Mouse (Mus musculus) forebrain, embryonic 14.5 days (tissue): ENCODE measurements around the gene Gm47995. TPM values are rescaled to one million over a fixed set of nuclear protein-coding genes. Genes with fewer than 3 reads are reported as not detected.

Source experiments
- ATAC-seq: fragments of 200-750 bp; cut with Nextera tagmentation; 2 replicates; pipeline ENCODE4 v1.8.0; 2017; ENCODE audit warnings: mild to moderate bottlenecking, moderate library complexity
- DNase-seq: peaks from one replicate; pipeline ENCODE4 v3.0.0-alpha.2; 2015; ENCODE audit warnings: low spot score
- H3K27ac ChIP-seq: fragments of 300-500 bp; sonication (generic); 2 replicates; pipeline ENCODE4 v1.5.1; 2014; ENCODE audit warnings: low read depth, mild to moderate bottlenecking, control low read depth, low read length, moderate library complexity
- H3K27me3 ChIP-seq: fragments of 300-500 bp; sonication (generic); replicated peaks from 2 replicates; pipeline ENCODE4 v1.6.1; 2014; ENCODE audit warnings: low read length, control low read depth, mixed read lengths; ENCODE audit not compliant: control insufficient read depth, insufficient read depth
- H3K36me3 ChIP-seq: fragments of 300-500 bp; sonication (generic); 2 replicates; pipeline ENCODE4 v1.6.1; 2014; ENCODE audit warnings: low read length, control low read depth; ENCODE audit not compliant: control insufficient read depth, insufficient read depth
- H3K4me1 ChIP-seq: fragments of 300-500 bp; sonication (generic); 2 replicates; pipeline ENCODE4 v1.6.1; 2014; ENCODE audit warnings: antibody characterized with exemption, low read length, control low read depth; ENCODE audit not compliant: control insufficient read depth, insufficient read depth
- H3K4me2 ChIP-seq: fragments of 300-500 bp; sonication (generic); 2 replicates; pipeline ENCODE4 v1.6.1; 2014; ENCODE audit warnings: mild to moderate bottlenecking, control low read depth, low read length
- H3K4me3 ChIP-seq: fragments of 300-500 bp; sonication (generic); 2 replicates; pipeline ENCODE4 v1.5.1; 2014; ENCODE audit warnings: low read depth, low read length, control low read depth
- H3K9ac ChIP-seq: fragments of 300-500 bp; sonication (generic); 2 replicates; pipeline ENCODE4 v1.6.1; 2014; ENCODE audit warnings: mild to moderate bottlenecking, low read length, control low read depth, moderate library complexity
- H3K9me3 ChIP-seq: fragments of 300-500 bp; sonication (generic); replicated peaks from 2 replicates; pipeline ENCODE4 v1.6.1; 2016; ENCODE audit warnings: low read length, control low read depth, mixed read lengths; ENCODE audit not compliant: control insufficient read depth
- WGBS: fragments of 180-500 bp; shearing (Covaris S2); extraction: QIAGEN DNeasy Blood & Tissue Kit; methylation state at CpG from one replicate; pipeline ENCODE4 v1.1.7; 2014; 5-methylcytosine and 5-hydroxymethylcytosine counted together
- polyA plus RNA-seq: library from polyadenylated mRNA; unstranded; fragments of >200 nt; fragmentation: Nextera tagmentation; extraction: Ambion mirVana; gene quantifications from 2 replicates; pipeline ENCODE4 v1.2.1, GENCODE M21; 2014

Gm47995 gene
- polyA plus RNA-seq, 1 experiment from 2014 or later: not detected

DNA sequence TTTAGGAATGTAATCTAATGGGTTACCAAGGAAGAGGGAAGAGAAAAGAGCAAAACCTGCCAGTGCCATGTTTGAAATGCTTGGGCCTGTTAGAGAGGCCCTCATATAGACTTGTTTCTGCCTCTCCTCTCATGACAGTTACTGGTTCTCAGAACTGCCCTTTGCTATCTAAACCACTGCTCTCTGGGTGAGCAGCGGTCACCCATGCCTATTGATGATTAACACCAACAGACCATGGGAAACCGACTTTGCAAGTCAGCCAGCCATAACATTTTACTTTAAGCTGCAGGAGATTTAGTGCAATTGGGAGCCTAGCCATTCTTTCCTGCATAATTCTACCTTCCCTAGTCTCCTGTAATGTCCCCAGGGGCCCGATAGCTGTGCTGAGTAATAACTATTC lies 18.2 kb downstream of the Gm47995 start:
- no peak for ATAC-seq
- DNase-seq: no peak
- H3K36me3 ChIP-seq: no peaks in the 10 kb centered on the region
- H3K4me2 ChIP-seq: no peak overlapping the region
- H3K9ac ChIP-seq: no peak overlapping the region
- no peaks in the 10 kb centered on the region for H3K9me3 ChIP-seq
- H3K4me1 ChIP-seq: no peaks in the 10 kb centered on the region
- H3K27ac ChIP-seq: no peak overlapping the region
- WGBS: 71% methylated on average over 3 of the region's 3 CpGs
- H3K27me3 ChIP-seq: no peaks in the 10 kb centered on the region
- H3K4me3 ChIP-seq: no peak overlapping the region

DNA sequence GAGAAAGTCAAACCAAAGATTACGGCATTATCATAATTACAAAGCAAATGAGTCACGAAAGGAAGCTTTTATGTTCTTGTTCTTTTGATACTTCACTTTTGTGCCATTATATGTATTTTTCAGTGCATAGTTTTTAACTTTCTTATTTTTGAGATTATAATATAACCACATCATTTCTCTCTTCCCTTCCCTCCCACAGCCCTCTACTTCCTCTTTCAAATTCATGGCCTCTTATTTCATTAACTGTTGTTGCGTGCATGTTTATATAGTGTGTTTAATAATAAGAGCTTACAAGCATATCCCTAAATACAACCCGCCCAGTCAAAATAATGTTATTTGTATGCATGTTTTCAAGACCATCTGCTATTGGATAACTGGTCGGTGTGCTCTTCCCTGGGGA lies 20.8 kb downstream of the Gm47995 start:
- DNase-seq (no peak), ATAC-seq (no peak)
- no peaks in the 10 kb centered on the region for H3K27me3 ChIP-seq
- no peak overlapping the region for H3K4me2 ChIP-seq
- no peaks in the 10 kb centered on the region for H3K9me3 ChIP-seq
- no peaks in the 10 kb centered on the region for H3K4me1 ChIP-seq
- H3K4me3 ChIP-seq: no peak overlapping the region
- no peak overlapping the region for H3K27ac ChIP-seq
- H3K36me3 ChIP-seq: no peaks in the 10 kb centered on the region
- no peak overlapping the region for H3K9ac ChIP-seq
- 91% methylated on average over 5 of the region's 5 CpGs for WGBS

- no peak overlapping the region for H3K27ac ChIP-seq
- no peaks in the 10 kb centered on the region for H3K27me3 ChIP-seq
- no peaks in the 10 kb centered on the region for H3K36me3 ChIP-seq
- WGBS: 74% methylated on average over 7 of the region's 7 CpGs
- H3K4me2 ChIP-seq: no peak overlapping the region
- ATAC-seq (no peak), DNase-seq (no peak)
- no peaks in the 10 kb centered on the region for H3K9me3 ChIP-seq
- H3K9ac ChIP-seq: no peak overlapping the region
- no peak overlapping the region for H3K4me3 ChIP-seq
- no peaks in the 10 kb centered on the region for H3K4me1 ChIP-seq
Observed at GRCm38 (mm10) chr1:151220098-151220497, 21.9 kb downstream of the Gm47995 start.

DNA sequence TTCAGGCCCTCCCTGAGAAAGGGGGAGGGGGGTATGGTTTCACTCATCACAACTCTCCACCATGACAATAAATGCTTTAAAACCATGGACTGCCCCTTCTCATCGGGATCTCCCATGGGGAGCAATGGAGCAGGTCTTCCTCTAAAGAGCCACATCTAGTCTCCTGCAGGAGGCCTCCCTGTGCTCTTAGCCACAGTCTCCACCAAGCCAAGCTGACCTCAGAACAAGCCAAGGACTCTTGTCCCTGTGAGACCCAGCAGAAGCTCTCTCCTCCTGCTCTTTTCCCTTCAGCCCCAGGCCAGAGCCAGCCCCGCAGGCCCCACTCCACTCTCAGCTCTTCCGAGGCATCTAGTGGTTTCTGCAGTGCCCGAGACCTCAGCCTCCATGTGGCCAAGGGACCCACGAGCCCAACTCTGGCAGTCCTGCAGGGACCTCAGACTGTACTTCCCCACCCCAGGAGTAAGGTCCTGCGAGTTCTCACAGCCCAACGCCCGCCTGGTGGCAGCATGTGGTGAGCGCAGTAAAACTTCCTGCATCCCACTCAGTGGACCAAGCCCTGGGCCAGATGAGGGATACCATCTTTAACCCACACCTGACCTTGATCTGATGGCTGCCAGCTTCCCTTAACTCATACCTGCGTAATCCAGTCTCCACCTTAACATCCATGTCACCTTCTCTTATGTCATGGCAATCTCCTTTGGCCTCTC lies 24.5 kb downstream of the Gm47995 start:
- H3K27me3 ChIP-seq: no peaks in the 10 kb centered on the region
- WGBS: 87% methylated on average over 10 of the region's 10 CpGs
- H3K4me1 ChIP-seq: no peaks in the 10 kb centered on the region
- no peak for DNase-seq
- no peak for ATAC-seq
- no peaks in the 10 kb centered on the region for H3K36me3 ChIP-seq
- no peak overlapping the region for H3K4me3 ChIP-seq
- H3K9ac ChIP-seq: no peak overlapping the region
- H3K9me3 ChIP-seq: no peaks in the 10 kb centered on the region
- H3K27ac ChIP-seq: no peak overlapping the region
- H3K4me2 ChIP-seq: no peak overlapping the region

DNA sequence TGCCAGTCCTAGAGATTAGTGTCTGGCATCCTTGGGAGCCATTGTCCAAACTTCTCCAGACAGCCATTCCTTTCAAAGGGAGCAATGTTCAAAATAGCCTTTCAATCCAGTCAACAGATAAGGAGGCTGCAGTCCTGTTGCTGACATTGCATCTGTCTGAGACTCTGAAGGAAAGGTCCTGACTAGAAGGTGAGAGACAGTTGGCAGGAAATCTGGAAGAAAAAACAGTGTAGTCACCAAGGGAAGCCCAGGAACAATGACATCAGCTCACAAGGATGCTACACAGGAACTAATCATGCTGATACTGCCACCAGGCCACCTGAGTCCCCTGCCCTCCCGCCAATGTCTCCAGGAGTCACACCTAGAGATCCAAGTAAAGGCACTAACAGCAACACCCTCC lies 25.1 kb downstream of the Gm47995 start:
- Histone ChIP-seq H3K36me3 (no peaks in the 10 kb centered on the region), H3K9me3 (no peaks in the 10 kb centered on the region), H3K27me3 (no peaks in the 10 kb centered on the region), H3K4me1 (no peaks in the 10 kb centered on the region), H3K9ac (no peak overlapping the region), H3K27ac (no peak overlapping the region), H3K4me3 (no peak overlapping the region), H3K4me2 (no peak overlapping the region)
- WGBS: 93% methylated on average over 1 of the region's 1 CpGs
- DNase-seq: no peak
- no peak for ATAC-seq

DNA sequence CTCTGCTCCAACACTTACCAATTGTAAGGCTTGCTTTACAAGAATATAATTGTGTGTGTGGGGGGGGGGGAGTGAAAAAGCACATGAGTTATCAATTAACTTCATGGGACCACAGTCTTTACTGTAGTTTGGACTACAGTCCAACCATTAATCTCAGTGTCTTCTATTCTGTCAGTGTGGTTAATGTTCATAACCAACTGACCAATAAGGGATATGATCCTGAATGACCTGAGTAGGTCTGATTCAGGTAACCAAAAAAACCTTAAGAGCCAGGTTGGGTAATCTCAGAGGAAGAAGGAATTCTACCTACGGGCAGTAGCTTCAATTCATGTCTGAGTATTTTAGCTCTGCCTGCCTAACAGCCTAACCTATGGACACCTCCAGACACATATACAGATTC lies 26.3 kb downstream of the Gm47995 start:
- H3K36me3 ChIP-seq: no peaks in the 10 kb centered on the region
- no peak overlapping the region for H3K4me3 ChIP-seq
- WGBS: 96% methylated on average over 1 of the region's 1 CpGs
- no peaks in the 10 kb centered on the region for H3K9me3 ChIP-seq
- no peaks in the 10 kb centered on the region for H3K27me3 ChIP-seq
- DNase-seq (no peak), ATAC-seq (no peak)
- H3K9ac ChIP-seq: no peak overlapping the region
- H3K27ac ChIP-seq: no peak overlapping the region
- no peaks in the 10 kb centered on the region for H3K4me1 ChIP-seq
- H3K4me2 ChIP-seq: no peak overlapping the region

DNA sequence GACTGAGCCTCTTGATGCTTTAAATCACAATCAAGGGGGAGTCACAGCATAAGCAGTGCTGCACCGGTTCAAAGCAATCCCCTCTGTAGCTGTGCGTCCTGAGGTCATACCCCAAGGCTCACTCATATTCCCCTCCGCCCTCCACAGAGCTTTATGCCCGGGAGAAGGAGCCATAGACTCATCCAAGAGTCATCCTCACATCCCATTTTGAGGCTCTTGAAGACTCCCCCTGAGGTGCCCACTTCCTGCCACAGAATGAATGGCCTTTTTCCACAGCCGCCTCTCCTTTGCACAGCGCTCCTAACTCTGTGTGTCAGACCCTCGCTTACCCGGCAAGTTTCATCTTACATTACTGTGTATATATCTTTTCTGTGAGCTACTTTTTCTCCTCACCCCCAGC lies 29.3 kb downstream of the Gm47995 start:
- WGBS: 82% methylated on average over 8 of the region's 8 CpGs
- H3K36me3 ChIP-seq: no peaks in the 10 kb centered on the region
- no peaks in the 10 kb centered on the region for H3K27me3 ChIP-seq
- no peak overlapping the region for H3K4me2 ChIP-seq
- DNase-seq (no peak), ATAC-seq (no peak)
- H3K27ac ChIP-seq: no peak overlapping the region
- H3K4me3 ChIP-seq: no peak overlapping the region
- no peak overlapping the region for H3K9ac ChIP-seq
- H3K4me1 ChIP-seq: no peaks in the 10 kb centered on the region
- H3K9me3 ChIP-seq: no peaks in the 10 kb centered on the region

GRCm38 (mm10) chr1:151228320-151228989 lies 30.2 kb downstream of the Gm47995 start:
- Histone ChIP-seq H3K27me3 (no peaks in the 10 kb centered on the region), H3K4me3 (no peak overlapping the region), H3K4me2 (no peak overlapping the region), H3K9me3 (no peaks in the 10 kb centered on the region), H3K4me1 (no peaks in the 10 kb centered on the region), H3K27ac (no peak overlapping the region), H3K36me3 (no peaks in the 10 kb centered on the region), H3K9ac (no peak overlapping the region)
- DNase-seq: no peak
- WGBS: 70% methylated on average over 1 of the region's 1 CpGs
- no peak for ATAC-seq

DNA sequence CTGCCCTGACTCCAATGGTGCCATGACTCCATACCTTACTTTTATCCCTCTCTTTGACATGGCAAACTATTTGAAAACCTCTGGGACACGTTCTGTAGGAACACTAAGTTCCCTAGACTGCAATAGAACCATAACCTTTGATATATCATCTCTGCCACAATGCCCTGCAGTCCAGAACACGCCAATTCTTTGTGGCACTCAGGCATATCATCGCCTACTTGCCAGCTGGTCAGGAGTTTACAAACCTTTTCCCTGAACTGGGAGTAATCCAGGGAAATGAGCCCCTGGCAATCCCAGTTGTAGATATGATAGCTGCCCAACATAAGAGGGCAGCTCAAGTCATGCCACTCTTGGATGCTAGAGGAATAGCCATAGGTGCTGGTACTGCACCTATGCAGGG lies 34.1 kb downstream of the Gm47995 start:
- 82% methylated on average over 3 of the region's 3 CpGs for WGBS
- H3K4me1 ChIP-seq: no peaks in the 10 kb centered on the region
- ATAC-seq (no peak), DNase-seq (no peak)
- H3K36me3 ChIP-seq: no peaks in the 10 kb centered on the region
- no peak overlapping the region for H3K27ac ChIP-seq
- H3K4me2 ChIP-seq: no peak overlapping the region
- no peaks in the 10 kb centered on the region for H3K9me3 ChIP-seq
- H3K27me3 ChIP-seq: no peaks in the 10 kb centered on the region
- no peak overlapping the region for H3K9ac ChIP-seq
- H3K4me3 ChIP-seq: no peak overlapping the region
